Mouse (Mus musculus) kidney, embryonic 16.5 days (tissue): ENCODE results near the gene B4galt3. TPM values are rescaled to one million over a fixed set of nuclear protein-coding genes. Genes with fewer than 3 reads are reported as not detected.

Experiments
- ATAC-seq: fragments of 200-750 bp; cut with Nextera tagmentation; 2 replicates; pipeline ENCODE4 v1.8.0; 2017; ENCODE audit warnings: moderate TSS enrichment; ENCODE audit not compliant: low FRiP score, low TSS enrichment
- H3K27ac ChIP-seq: fragments of 300-500 bp; sonication (generic); 2 replicates; pipeline ENCODE4 v1.5.1; 2014; ENCODE audit warnings: low read length
- H3K27me3 ChIP-seq: fragments of 300-500 bp; sonication (generic); 2 replicates; pipeline ENCODE4 v1.6.1; 2014; ENCODE audit warnings: low read length, control low read depth, mixed read lengths; ENCODE audit not compliant: insufficient read depth
- H3K36me3 ChIP-seq: fragments of 300-500 bp; sonication (generic); 2 replicates; pipeline ENCODE4 v1.6.1; 2014; ENCODE audit warnings: low read length, control low read depth, mixed read lengths; ENCODE audit not compliant: insufficient read depth
- H3K4me1 ChIP-seq: fragments of 300-500 bp; sonication (generic); 2 replicates; pipeline ENCODE4 v1.6.1; 2014; ENCODE audit warnings: low read length, control low read depth, mixed read lengths; ENCODE audit not compliant: insufficient read depth
- H3K4me2 ChIP-seq: fragments of 300-500 bp; sonication (generic); replicated peaks from 2 replicates; pipeline ENCODE4 v1.6.1; 2014; ENCODE audit warnings: low read depth, low read length
- H3K4me3 ChIP-seq: fragments of 300-500 bp; sonication (generic); 2 replicates; pipeline ENCODE4 v1.5.1; 2014; ENCODE audit warnings: mild to moderate bottlenecking, low read length
- H3K9ac ChIP-seq: fragments of 300-500 bp; sonication (generic); replicated peaks from 2 replicates; pipeline ENCODE4 v1.6.1; 2014; ENCODE audit warnings: low read length
- H3K9me3 ChIP-seq: fragments of 300-500 bp; sonication (generic); 2 replicates; pipeline ENCODE4 v1.6.1; 2016; ENCODE audit warnings: low read length, control low read depth
- WGBS: fragments of 180-500 bp; shearing (Covaris S2); extraction: QIAGEN DNeasy Blood & Tissue Kit; methylation state at CpG from one replicate; pipeline ENCODE4 v1.1.7; 2014; 5-methylcytosine and 5-hydroxymethylcytosine counted together
- polyA plus RNA-seq: library from polyadenylated mRNA; unstranded; fragments of >200 nt; fragmentation: Nextera tagmentation; extraction: Ambion mirVana; gene quantifications from 2 replicates; pipeline ENCODE4 v1.2.1, GENCODE M21; 2015

The B4galt3 gene
- polyA plus RNA-seq, 1 experiment from 2014 or later: 92.2 TPM

DNA sequence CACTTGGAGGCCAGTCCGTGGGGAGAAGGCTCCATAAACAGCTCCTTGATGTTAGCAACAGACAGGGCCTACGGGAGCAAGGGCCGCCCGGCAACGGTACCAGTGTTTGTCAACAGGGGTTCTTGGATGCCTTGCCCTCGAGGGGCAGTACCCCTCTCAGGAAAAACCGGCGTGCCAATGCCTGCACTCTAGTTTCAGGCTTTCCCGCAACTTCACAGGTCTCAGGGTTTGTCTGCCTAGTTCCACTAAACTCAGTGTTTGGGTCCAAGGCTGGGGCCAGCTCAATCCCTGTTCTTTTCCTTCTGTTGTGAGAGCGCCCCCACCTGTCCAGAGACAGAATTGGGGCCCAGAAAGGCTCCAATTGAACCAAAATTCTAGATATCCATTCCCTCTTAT is 11.4 kb downstream of the B4galt3 start:
- H3K4me3 ChIP-seq: peak overlapping the region; percentile 80
- peak; percentile 50 for ATAC-seq
- WGBS: 0% methylated on average over 10 of the region's 10 CpGs
- peak overlapping the region; percentile 80 for H3K4me2 ChIP-seq
- H3K27me3 ChIP-seq: no peaks in the 10 kb centered on the region
- peak overlapping the region; percentile 73 for H3K9ac ChIP-seq
- peaks cover 23% of the 10 kb centered on the region for H3K4me1 ChIP-seq
- no peaks in the 10 kb centered on the region for H3K9me3 ChIP-seq
- peaks cover 58% of the 10 kb centered on the region for H3K36me3 ChIP-seq
- H3K27ac ChIP-seq: peak overlapping the region; percentile 93

- ATAC-seq: no peak
- Histone ChIP-seq H3K4me2 (peak overlapping the region; percentile 80), H3K4me1 (peaks cover 29% of the 10 kb centered on the region), H3K36me3 (peaks cover 52% of the 10 kb centered on the region), H3K9me3 (no peaks in the 10 kb centered on the region), H3K9ac (peak overlapping the region; percentile 73), H3K27ac (peak overlapping the region; percentile 93), H3K4me3 (peak overlapping the region; percentile 80), H3K27me3 (no peaks in the 10 kb centered on the region)
- 79% methylated on average over 18 of the region's 18 CpGs for WGBS
Measured at GRCm38 (mm10) chr1:171282086-171282805, 12.1 kb downstream of the B4galt3 start.

GRCm38 (mm10) chr1:171283188-171284160 is 13.3 kb downstream of the B4galt3 start:
- no peaks in the 10 kb centered on the region for H3K9me3 ChIP-seq
- H3K27ac ChIP-seq: no peak overlapping the region
- H3K4me3 ChIP-seq: no peak overlapping the region
- H3K27me3 ChIP-seq: no peaks in the 10 kb centered on the region
- no peak overlapping the region for H3K4me2 ChIP-seq
- peaks cover 40% of the 10 kb centered on the region for H3K36me3 ChIP-seq
- peaks cover 36% of the 10 kb centered on the region for H3K4me1 ChIP-seq
- ATAC-seq: no peak
- 90% methylated on average over 18 of the region's 18 CpGs for WGBS
- no peak overlapping the region for H3K9ac ChIP-seq

- Histone ChIP-seq H3K9me3 (no peaks in the 10 kb centered on the region), H3K27me3 (no peaks in the 10 kb centered on the region), H3K4me2 (no peak overlapping the region), H3K9ac (no peak overlapping the region), H3K4me3 (no peak overlapping the region), H3K4me1 (peaks cover 36% of the 10 kb centered on the region), H3K36me3 (peaks cover 48% of the 10 kb centered on the region), H3K27ac (no peak overlapping the region)
- ATAC-seq: no peak
- 91% methylated on average over 15 of the region's 15 CpGs for WGBS
Measured at GRCm38 (mm10) chr1:171284491-171284890, 14.4 kb downstream of the B4galt3 start.

- no peaks in the 10 kb centered on the region for H3K9me3 ChIP-seq
- 87% methylated on average over 20 of the region's 20 CpGs for WGBS
- no peak overlapping the region for H3K4me2 ChIP-seq
- peaks cover 28% of the 10 kb centered on the region for H3K4me1 ChIP-seq
- ATAC-seq: no peak
- H3K36me3 ChIP-seq: peaks cover 55% of the 10 kb centered on the region
- no peak overlapping the region for H3K27ac ChIP-seq
- H3K4me3 ChIP-seq: no peak overlapping the region
- H3K9ac ChIP-seq: 0 out of 2 replicates have a peak overlapping the region, but pooled peaks have one; percentile 27
- no peaks in the 10 kb centered on the region for H3K27me3 ChIP-seq
Measured at GRCm38 (mm10) chr1:171285096-171285892, 15.2 kb downstream of the B4galt3 start.

GRCm38 (mm10) chr1:171286517-171286916 is 16.4 kb downstream of the B4galt3 start:
- Histone ChIP-seq H3K9ac (no peak overlapping the region), H3K27ac (no peak overlapping the region), H3K9me3 (no peaks in the 10 kb centered on the region), H3K36me3 (peaks cover 55% of the 10 kb centered on the region), H3K4me3 (peak overlapping the region; percentile 98; the same call in 1 of the 2 replicates), H3K4me2 (peak overlapping the region; percentile 74), H3K27me3 (no peaks in the 10 kb centered on the region), H3K4me1 (peaks cover 28% of the 10 kb centered on the region)
- ATAC-seq: no peak
- WGBS: 90% methylated on average over 19 of the region's 19 CpGs

DNA sequence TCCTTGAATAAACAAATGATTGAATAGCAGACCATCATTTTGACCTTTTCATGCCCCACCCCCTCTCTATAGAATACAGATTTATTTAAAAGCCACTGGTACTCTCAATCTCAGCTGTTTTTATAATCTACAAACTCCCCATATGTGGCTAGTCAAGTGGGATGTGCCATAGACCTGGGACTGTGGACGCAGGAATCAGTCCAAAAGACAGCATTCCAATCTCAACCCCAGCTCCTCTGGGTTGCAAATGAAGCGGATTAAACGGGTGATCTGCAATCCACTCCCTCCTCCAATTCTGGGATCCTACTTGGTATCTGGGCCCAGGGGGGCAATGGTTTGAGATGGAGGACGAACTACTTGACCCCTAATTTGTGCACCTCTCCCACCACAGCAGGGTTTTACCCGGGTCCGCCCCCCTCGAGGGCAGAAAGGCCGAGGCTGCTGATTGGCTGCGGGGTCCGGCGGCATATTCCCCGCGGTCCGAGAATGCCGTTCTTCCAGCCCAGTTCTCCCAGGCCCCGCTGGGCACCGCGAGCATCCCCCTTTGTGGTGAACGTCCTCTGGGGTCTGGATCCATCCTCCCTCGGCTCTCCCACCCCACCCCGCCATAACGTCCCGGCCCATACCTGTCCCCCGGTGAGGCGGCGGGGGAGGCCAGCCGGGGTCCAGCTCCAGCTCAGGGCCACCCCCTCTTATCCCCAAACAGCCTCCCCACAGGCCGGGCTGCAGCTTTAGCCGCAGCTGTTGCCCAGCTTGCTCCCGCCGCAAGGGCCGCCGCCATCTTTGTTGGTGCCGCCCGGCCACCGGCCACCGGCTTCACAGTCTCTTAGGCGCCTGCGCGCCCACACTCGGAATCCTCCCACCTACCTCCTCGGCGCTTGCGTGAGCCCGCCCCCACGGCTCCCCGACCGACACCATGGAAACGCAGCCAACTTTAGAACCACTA is 17.3 kb downstream of the B4galt3 start, which contains the start of gene Usp21:
Gene Usp21, minus strand, starts transcription at position 856 of the 946 bp plus-strand sequence.
- Histone ChIP-seq H3K9me3 (no peaks in the 10 kb centered on the region), H3K4me2 (peak within 1 kb of the TSS; percentile 74), H3K27me3 (no peaks in the 10 kb centered on the region), H3K9ac (peak within 1 kb of the TSS; percentile 99), H3K36me3 (peaks cover 51% of the 10 kb centered on the region), H3K27ac (peak within 1 kb of the TSS; percentile 97), H3K4me1 (peaks cover 21% of the 10 kb centered on the region), H3K4me3 (peak within 1 kb of the TSS; percentile 98)
- WGBS: under 1% methylated on average over 49 of the region's 49 CpGs
- ATAC-seq: peak; percentile 93

- Histone ChIP-seq H3K27ac (peak overlapping the region; percentile 97), H3K36me3 (peaks cover 45% of the 10 kb centered on the region)
- 64% methylated on average over 4 of the region's 4 CpGs for WGBS
Measured at GRCm38 (mm10) chr1:171288328-171288727, 18.2 kb downstream of the B4galt3 start.

More at GRCm38 (mm10) chr1:171288328-171288727, 18.2 kb downstream of the B4galt3 start:
- Histone ChIP-seq H3K4me1 (peaks cover 23% of the 10 kb centered on the region), H3K9ac (peak overlapping the region; percentile 99), H3K27me3 (no peaks in the 10 kb centered on the region), H3K9me3 (no peaks in the 10 kb centered on the region), H3K4me3 (peak overlapping the region; percentile 98), H3K4me2 (peak overlapping the region; percentile 47)
- no peak for ATAC-seq
